Mouse (Mus musculus) forebrain, postnatal 0 days (tissue): ENCODE results near the gene Fbxo47. TPM values are rescaled to one million over a fixed set of nuclear protein-coding genes. Genes with fewer than 3 reads are reported as not detected.
"Not testable (repeated sequence)": the region's sequence is repeated elsewhere in the genome, so short reads cannot be mapped to it uniquely, and the experiment has no call there.

ENCODE experiments used
- ATAC-seq: fragments of 200-750 bp; cut with Nextera tagmentation; 2 replicates; pipeline ENCODE4 v1.8.0; 2017; ENCODE audit warnings: mild to moderate bottlenecking, moderate library complexity
- DNase-seq: peaks from one replicate; pipeline ENCODE4 v3.0.0-alpha.2; 2015
- H3K27ac ChIP-seq: fragments of 300-500 bp; sonication (generic); 2 replicates; pipeline ENCODE4 v1.5.1; 2014; ENCODE audit warnings: low read depth, mild to moderate bottlenecking, antibody characterized with exemption, low read length, moderate library complexity, mixed read lengths
- H3K27me3 ChIP-seq: fragments of 300-500 bp; sonication (generic); 2 replicates; pipeline ENCODE4 v1.6.1; 2014; ENCODE audit warnings: mild to moderate bottlenecking, low read length, mixed read lengths; ENCODE audit not compliant: insufficient read depth
- H3K36me3 ChIP-seq: fragments of 300-500 bp; sonication (generic); 2 replicates; pipeline ENCODE4 v1.6.1; 2014; ENCODE audit warnings: mild to moderate bottlenecking, moderate library complexity; ENCODE audit not compliant: insufficient read depth
- H3K4me1 ChIP-seq: fragments of 300-500 bp; sonication (generic); 2 replicates; pipeline ENCODE4 v1.6.1; 2014; ENCODE audit warnings: antibody characterized with exemption; ENCODE audit not compliant: insufficient read depth
- H3K4me2 ChIP-seq: fragments of 300-500 bp; sonication (generic); 2 replicates; pipeline ENCODE4 v1.6.1; 2014; ENCODE audit warnings: low read depth, mild to moderate bottlenecking, moderate library complexity
- H3K4me3 ChIP-seq: fragments of 300-500 bp; sonication (generic); 2 replicates; pipeline ENCODE4 v1.5.1; 2014; ENCODE audit warnings: low read depth, low read length, mixed read lengths
- H3K9ac ChIP-seq: fragments of 300-500 bp; sonication (generic); 2 replicates; pipeline ENCODE4 v1.6.1; 2014; ENCODE audit warnings: mild to moderate bottlenecking
- H3K9me3 ChIP-seq: fragments of 300-500 bp; sonication (generic); 2 replicates; pipeline ENCODE4 v1.6.1; 2016; ENCODE audit warnings: low read length
- CTCF ChIP-seq: sonication (generic); IDR thresholded peaks from 2 replicates; pipeline ENCODE4 v1.5.1; 2016; ENCODE audit warnings: antibody characterized with exemption, control low read depth, low read depth
- WGBS: fragments of 180-500 bp; shearing (Covaris S2); extraction: QIAGEN DNeasy Blood & Tissue Kit; methylation state at CpG from one replicate; pipeline ENCODE4 v1.1.7; 2014; 5-methylcytosine and 5-hydroxymethylcytosine counted together
- polyA plus RNA-seq: library from polyadenylated mRNA; unstranded; fragments of >200 nt; fragmentation: Nextera tagmentation; extraction: Ambion mirVana; gene quantifications from 2 replicates; pipeline ENCODE4 v1.2.1, GENCODE M21; 2015
- total RNA-seq: library from RNA; depleted of rRNA; stranded (reverse); fragments of >200 nt; gene quantifications from 2 replicates; pipeline ENCODE4 v1.2.3, GENCODE M21; 2014

Gene Fbxo47
- total and polyA plus RNA-seq, 2 experiments from 2014 or later, result 0.58 to 1.3 TPM

- peak; percentile 34 for ATAC-seq
- Histone ChIP-seq H3K27ac (peak overlapping the region; percentile 54), H3K9me3 (no peaks in the 10 kb centered on the region), H3K36me3 (no peaks in the 10 kb centered on the region), H3K4me3 (peak overlapping the region; percentile 56), H3K4me2 (peak overlapping the region; percentile 55), H3K9ac (peak overlapping the region; percentile 51), H3K27me3 (no peaks in the 10 kb centered on the region), H3K4me1 (no peaks in the 10 kb centered on the region)
- 6% methylated on average over 26 of the region's 26 CpGs for WGBS
- TF ChIP-seq CTCF, result no peak
- DNase-seq, result no peak
Measured at GRCm38 (mm10) chr11:97883542-97883917, 424 bp downstream of the Fbxo47 start.

GRCm38 (mm10) chr11:97880362-97880761, 3.6 kb downstream of the Fbxo47 start:
- ATAC-seq (no peak), DNase-seq (no peak)
- WGBS, result 96% methylated on average over 4 of the region's 4 CpGs
- Histone ChIP-seq H3K27ac (no peak overlapping the region), H3K4me1 (no peaks in the 10 kb centered on the region), H3K9me3 (no peaks in the 10 kb centered on the region), H3K4me2 (no peak overlapping the region), H3K4me3 (no peak overlapping the region), H3K27me3 (no peaks in the 10 kb centered on the region), H3K36me3 (no peaks in the 10 kb centered on the region), H3K9ac (no peak overlapping the region)
- TF ChIP-seq CTCF, result no peak

GRCm38 (mm10) chr11:97877341-97877740, 6.6 kb downstream of the Fbxo47 start:
- TF ChIP-seq CTCF, result no peak
- no peaks in the 10 kb centered on the region for H3K4me1 ChIP-seq
- no peak overlapping the region for H3K27ac ChIP-seq
- DNase-seq (no peak), ATAC-seq (no peak)
- no peaks in the 10 kb centered on the region for H3K27me3 ChIP-seq
- no peak overlapping the region for H3K9ac ChIP-seq
- no peak overlapping the region for H3K4me3 ChIP-seq
- H3K9me3 ChIP-seq, result no peaks in the 10 kb centered on the region
- 83% methylated on average over 2 of the region's 2 CpGs for WGBS
- no peak overlapping the region for H3K4me2 ChIP-seq
- no peaks in the 10 kb centered on the region for H3K36me3 ChIP-seq

GRCm38 (mm10) chr11:97874396-97874795, 9.6 kb downstream of the Fbxo47 start:
- Histone ChIP-seq H3K27me3 (no peaks in the 10 kb centered on the region), H3K9me3 (no peaks in the 10 kb centered on the region), H3K36me3 (no peaks in the 10 kb centered on the region), H3K4me3 (no peak overlapping the region), H3K9ac (no peak overlapping the region), H3K4me2 (no peak overlapping the region), H3K27ac (no peak overlapping the region), H3K4me1 (no peaks in the 10 kb centered on the region)
- no peak for TF ChIP-seq CTCF
- DNase-seq, result no peak
- 79% methylated on average over 1 of the region's 1 CpGs for WGBS
- ATAC-seq, result no peak

- H3K36me3 ChIP-seq, H3K27ac ChIP-seq, H3K9me3 ChIP-seq, H3K9ac ChIP-seq, H3K4me3 ChIP-seq, H3K4me2 ChIP-seq, DNase-seq, H3K27me3 ChIP-seq, ATAC-seq, H3K4me1 ChIP-seq: not testable (repeated sequence)
- WGBS, result 85% methylated on average over 5 of the region's 5 CpGs
Measured at GRCm38 (mm10) chr11:97872378-97872777, 11.6 kb downstream of the Fbxo47 start.

GRCm38 (mm10) chr11:97867591-97867990, 16.4 kb downstream of the Fbxo47 start:
- DNase-seq, result no peak
- H3K9ac ChIP-seq, result no peak overlapping the region
- no peak for ATAC-seq
- H3K4me3 ChIP-seq, result no peak overlapping the region
- no peak overlapping the region for H3K4me2 ChIP-seq
- no peak overlapping the region for H3K27ac ChIP-seq
- no peak for TF ChIP-seq CTCF
- no peaks in the 10 kb centered on the region for H3K4me1 ChIP-seq
- 86% methylated on average over 3 of the region's 3 CpGs for WGBS
- no peaks in the 10 kb centered on the region for H3K27me3 ChIP-seq
- no peaks in the 10 kb centered on the region for H3K36me3 ChIP-seq
- no peaks in the 10 kb centered on the region for H3K9me3 ChIP-seq

- no peak for DNase-seq
- no peak overlapping the region for H3K4me2 ChIP-seq
- no peak overlapping the region for H3K27ac ChIP-seq
- H3K9ac ChIP-seq, result no peak overlapping the region
- no peak for TF ChIP-seq CTCF
- WGBS, result 95% methylated on average over 3 of the region's 3 CpGs
- no peak for ATAC-seq
- H3K4me3 ChIP-seq, result no peak overlapping the region
- no peaks in the 10 kb centered on the region for H3K4me1 ChIP-seq
- H3K36me3 ChIP-seq, result no peaks in the 10 kb centered on the region
- no peaks in the 10 kb centered on the region for H3K27me3 ChIP-seq
- no peaks in the 10 kb centered on the region for H3K9me3 ChIP-seq
Measured at GRCm38 (mm10) chr11:97866091-97866888, 17.7 kb downstream of the Fbxo47 start.
